Mouse (Mus musculus) cerebellum, adult 2 months (tissue): ENCODE results near the gene Mettl16.

Source experiments
- CTCF ChIP-seq: fragments of 200-500 bp; IDR thresholded peaks from 2 replicates; pipeline ENCODE4 v1.5.1; 2011; ENCODE audit warnings: low read depth, mild to moderate bottlenecking, control low read depth, low read length, moderate library complexity, borderline replicate concordance; ENCODE audit not compliant: insufficient read depth
- POLR2A ChIP-seq: fragments of 200-500 bp; IDR thresholded peaks from 2 replicates; pipeline ENCODE4 v1.6.1; 2011; ENCODE audit warnings: low read length, control low read depth, borderline replicate concordance; ENCODE audit not compliant: insufficient read depth

DNA sequence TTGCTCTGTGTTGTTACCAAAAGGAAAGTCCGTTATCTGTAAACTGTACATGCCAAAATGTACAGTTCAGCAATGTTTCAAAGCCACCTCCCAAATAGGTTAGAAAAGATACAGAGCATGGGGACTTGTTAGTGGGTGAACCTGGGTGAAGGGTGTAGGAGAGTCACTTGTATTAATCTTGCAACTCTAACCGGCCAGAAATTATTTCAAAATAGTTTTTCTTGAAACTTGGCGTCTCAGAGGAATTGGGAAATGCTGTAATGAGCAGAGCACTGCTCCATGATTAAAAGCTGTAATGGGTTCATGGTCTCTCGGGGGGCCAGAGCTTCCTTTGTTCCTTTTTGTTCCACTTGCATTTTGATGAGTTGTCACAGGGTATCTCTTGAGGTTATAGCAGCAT, 30.0 kb downstream of the Mettl16 start:
- TF ChIP-seq CTCF (no peak), POLR2A (no peak)
